Mouse (Mus musculus) granulocyte monocyte progenitor cell, adult 5-6 weeks (primary cell): ENCODE results near the gene Kdelc2. TPM values are rescaled to one million over a fixed set of nuclear protein-coding genes. Genes with fewer than 3 reads are reported as not detected.

Source experiments
- ATAC-seq: replicated peaks from 2 replicates; pipeline ENCODE4 v1.8.0; 2016; ENCODE audit warnings: mild to moderate bottlenecking, moderate TSS enrichment, inconsistent platforms; ENCODE audit not compliant: poor library complexity, severe bottlenecking
- total RNA-seq, 2 experiments: library from RNA; stranded (forward) in 1 of 2; stranded (reverse) in 1 of 2; fragments of 200-712, 200-1000 nt in 1 of 2; fragments of >200 nt in 1 of 2; fragmentation: Nextera tagmentation in 1 of 2; gene quantifications; 2 replicates each; pipeline ENCODE4 v1.2.3; 2014 to 2017

Kdelc2 gene
- 7.3 and 14.1 TPM in 2 replicates for total RNA-seq (2014; fragmentation: Nextera tagmentation)
- total RNA-seq (2017), result 11.4 and 12.2 TPM in 2 replicates

DNA sequence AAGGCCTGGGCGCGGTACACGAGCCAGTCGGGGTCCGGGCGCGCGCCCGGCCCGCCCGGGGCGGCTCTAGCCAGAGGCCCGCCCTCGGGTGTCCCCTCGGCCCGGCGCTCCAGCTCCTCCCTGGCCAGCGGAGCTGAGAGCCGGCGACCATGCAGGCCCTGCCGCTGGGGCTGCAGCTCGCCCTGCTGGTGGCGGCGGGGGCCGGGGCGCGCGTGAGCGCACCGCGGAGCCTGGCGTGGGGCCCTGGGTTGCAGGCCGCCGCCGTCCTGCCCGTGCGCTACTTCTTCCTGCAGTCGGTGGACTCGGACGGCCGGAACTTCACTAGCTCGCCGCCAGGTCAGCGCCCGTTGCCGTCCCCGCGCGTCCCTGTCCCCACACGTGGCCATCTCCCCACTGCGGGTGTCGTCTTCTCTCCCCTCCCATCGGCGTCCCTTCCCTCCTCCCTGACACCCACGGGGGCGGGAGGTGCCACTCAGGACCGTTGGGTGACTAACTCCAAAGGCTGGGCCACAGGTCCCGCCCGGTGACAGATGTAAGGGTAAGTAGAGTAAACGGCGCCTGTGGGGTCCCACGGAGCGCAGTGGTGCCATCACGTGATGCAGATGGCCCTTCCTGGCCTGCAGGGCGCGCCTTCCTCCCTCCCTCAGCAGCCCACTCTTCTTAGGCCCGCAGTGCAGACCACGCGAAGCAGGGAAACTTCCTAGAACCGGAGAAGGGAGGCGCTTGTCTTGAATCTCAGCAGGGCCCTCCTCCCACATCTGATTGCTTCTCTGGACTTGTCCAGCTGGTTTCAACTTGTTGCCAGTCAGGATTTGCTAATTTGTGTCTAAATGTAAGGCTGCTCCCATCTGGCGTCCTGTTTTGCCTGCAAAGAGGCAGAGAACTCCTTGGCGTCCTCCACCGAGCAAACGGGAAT lies at the start of gene Kdelc2:
TSS of gene Kdelc2 (plus strand) at position 75 of the 916 bp plus-strand sequence.
- peak; percentile 84 for ATAC-seq

DNA sequence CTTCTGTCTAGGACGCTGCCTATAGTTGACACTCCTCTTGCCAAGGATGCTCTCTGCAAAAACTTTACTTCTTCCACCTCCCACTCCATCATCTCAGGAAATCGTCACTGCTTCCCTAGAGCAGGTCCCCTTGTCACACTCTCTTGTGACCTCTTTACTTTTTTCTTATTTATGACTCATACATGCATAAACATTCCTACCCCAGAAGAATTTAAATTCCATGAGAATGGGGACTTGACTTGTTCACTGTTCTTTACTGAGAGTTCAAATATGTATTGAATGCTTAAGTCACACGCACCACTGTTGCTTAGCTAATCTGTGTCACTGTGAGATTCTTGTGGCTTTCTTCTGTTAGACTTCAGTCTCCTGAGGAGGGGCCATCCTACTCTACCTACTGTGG lies 48.7 kb upstream of the Kdelc2 start:
- ATAC-seq, result no peak

DNA sequence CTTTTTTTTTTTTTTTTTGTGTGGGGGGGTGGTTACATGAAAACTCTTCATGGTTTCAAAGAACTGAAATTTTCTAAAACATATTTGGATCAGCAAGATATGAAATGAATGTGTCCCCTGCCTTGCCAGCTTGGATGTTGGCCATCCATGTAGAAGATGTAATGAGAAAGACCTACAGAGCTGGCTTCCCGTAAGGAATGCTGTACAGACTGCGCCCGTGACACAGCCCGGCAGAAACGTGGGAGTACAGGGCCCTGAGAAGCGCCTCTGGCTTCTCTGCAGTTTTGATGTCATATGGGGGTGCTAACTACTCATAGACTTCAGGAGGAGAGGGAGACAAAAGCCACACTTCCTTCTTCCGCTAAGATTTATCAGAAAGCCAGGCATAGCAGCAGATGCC lies 44.2 kb upstream of the Kdelc2 start:
- no peak for ATAC-seq

DNA sequence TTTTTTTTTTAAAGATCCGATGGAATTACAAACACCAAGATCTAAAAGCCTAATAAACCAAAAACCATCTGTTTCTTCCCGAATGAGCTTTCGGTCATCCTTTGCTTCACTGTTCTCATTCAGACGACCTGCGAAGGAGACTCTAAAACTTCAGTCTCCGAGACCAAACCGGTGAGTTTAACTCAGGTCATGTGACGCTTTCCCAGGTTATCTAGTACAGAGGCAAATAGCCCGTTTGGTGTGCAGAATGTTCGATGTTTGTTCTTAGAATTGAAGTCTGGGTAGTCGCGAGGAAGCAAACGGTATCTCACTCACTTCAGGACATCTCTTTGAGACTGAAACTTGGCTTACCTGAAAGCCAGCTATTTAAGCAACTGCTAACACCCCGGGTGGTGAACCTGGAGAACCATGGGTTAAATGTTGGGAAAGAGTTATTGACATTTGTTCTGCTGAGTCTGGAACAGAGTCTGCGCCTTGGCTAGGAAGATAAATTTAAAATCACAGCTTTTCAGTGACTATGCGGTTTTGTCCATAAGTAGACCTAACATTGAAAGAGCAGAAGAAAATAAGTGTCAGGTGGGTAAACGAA lies 43.4 kb upstream of the Kdelc2 start:
- ATAC-seq, result no peak

DNA sequence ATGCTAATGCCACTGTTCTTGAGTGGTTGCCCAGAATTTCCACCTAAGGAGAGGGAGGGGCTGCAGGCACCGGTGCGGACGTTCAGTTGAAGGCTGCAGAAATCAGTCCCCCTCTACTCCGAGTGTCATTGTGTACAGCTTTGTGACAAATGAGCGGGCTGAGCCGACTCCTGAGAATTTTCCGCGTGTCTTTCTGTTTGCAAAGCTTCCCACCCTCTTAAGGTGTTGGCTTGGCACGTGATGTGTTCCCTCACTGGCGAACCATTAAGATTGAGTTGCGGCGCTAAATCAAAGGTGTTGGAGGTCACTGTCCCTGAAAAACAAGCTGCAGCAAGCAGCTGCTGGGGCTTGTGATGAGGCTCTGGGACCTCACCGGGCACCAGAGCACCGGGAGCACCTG lies 42.9 kb upstream of the Kdelc2 start:
- ATAC-seq, result no peak

DNA sequence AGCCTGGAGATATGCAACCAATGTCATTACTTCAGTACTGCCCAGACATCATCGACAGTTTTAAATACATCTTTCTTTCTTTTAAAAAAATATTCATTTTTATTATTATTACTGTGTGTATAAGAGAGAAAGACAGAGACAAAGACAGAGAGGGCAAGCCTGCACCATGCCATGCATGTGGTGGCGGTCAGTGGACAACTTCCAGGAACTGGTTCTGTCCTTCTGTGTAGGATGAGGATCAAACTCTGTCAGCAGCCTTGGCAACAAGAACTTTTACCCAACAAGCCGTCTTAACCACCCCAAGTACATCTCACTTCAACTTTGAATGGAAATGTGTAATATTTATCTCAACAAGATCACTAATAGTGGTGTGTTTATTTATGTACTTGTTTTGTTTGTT lies 41.8 kb upstream of the Kdelc2 start:
- ATAC-seq, result no peak

DNA sequence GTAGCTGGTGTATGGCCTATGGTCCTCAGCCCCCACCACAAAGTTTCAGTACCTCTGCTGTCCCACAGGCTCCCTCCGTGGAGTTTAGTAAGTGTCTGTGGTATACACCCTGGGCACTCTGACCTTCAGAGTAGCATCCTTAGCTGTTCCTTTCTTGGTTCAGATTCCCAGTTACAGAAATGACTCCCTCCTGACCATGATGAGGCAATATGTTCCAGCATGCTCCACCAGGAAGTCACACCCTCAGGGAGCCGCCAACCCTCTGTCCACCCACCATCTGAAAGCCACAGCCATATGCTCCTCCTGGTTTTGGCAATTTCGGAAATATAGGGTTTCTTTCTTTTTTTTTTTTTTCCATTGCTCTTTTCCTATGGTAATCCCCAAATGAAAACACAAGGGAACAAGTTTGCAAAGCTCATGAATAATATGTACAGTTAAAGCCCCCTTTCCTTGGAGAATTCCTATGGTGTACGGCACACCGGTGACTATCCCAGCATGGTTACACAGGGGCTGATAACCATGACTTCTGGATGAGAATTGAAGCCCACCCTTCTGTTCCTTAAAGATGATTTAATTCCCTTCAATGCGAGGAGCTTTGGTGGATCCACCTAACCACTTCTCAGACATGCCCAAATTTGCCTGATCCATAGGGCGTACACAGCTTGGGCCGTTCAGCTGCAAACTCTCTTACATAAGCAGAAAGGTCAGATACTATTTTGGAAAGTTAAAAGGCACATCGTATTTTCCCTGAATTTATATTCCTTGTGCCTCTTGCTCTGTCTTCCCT lies 39.0 kb upstream of the Kdelc2 start:
- no peak for ATAC-seq

DNA sequence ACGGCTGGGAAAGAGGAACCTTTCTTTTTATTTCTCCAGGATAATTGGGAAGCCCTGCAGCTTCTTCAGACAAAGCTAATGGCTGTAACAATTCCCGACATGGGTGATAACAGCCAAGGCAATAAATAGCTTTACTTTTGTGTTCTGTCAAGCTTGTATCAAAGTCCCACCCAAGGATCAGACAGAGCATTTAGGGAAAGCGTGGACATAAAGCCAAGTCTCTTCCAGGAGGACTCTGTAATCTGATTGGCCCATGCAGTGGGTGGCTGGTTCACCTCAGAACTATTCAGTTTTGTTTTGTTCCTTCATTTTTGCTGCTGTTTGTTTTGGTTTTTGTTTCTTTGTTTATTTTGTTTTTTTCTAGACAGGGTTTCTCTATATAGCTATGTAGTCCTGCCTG lies 38.1 kb upstream of the Kdelc2 start:
- no peak for ATAC-seq

DNA sequence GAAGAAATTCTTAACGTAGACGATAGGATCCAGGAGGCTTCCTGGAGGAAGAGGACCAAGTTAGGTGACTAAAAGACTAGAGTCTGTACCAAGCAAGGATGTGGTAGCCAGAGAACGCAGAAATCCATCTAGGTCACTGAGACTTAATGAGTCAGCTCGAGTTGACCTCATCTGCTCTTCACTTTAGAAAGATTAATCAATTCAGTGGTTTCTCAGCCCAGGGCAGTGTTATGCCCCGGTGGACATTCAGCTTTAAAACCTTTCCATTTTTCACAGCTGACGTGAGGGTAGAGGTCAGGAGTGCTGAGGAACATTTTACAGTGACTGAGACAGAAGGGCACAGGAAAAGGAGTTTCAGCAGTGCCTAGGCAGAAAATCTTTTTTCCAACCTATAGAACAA lies 37.4 kb upstream of the Kdelc2 start:
- ATAC-seq, result no peak

DNA sequence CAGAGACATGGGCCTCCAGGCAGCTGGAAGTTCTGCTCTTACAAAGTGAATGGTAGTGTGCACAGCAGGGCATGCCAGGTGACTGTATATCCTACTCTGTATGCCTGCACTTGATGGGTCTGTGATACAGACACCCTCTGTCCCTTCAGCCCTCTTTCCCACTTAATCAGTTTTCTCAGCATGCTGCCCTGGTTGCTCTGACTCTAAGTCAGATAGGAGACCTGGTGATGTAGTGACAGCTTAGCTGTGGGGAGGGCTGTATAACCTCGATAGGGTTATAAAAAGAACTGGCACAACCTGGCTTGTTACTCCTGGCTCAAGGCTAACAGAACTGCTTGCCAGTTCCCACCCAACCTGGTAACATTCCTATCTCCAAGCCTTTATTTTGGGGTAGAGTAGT lies 34.6 kb upstream of the Kdelc2 start:
- ATAC-seq, result no peak

DNA sequence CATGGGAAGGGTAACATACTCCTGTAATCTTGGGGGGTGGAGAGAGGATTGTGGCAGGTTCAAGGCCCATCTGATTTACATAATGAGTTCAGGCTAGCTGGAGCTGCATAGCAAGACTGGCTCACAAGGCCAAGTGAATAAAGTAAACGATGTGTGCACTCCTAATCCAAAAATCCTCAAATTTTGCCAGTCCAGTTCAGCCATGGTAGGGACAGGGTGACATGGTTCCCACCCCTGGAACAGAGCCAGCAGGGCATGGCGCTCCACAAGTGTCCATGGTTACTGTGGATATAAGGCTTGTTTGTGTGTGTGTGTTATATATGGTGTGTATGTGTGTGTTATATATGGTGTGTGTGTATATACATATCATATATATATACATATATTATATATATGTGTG lies 33.5 kb upstream of the Kdelc2 start:
- ATAC-seq, result no peak

DNA sequence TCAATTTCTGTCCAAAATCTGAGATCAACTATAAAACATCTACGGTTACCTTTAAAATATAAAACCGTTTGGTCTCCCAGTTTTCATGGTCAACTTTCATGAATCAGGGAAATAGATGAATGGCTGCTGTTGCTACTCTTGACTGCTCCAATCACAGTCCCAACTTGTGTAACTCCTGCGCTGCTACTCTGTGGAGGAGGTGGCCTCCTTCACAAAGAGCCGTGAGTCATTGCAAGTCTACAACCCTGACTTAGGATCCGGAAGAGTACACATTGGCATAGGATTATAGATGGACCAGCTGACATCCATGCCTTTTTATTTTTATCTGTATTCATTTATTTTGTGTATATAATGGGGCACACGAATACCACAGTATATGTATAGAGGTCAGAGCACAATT lies 31.9 kb upstream of the Kdelc2 start:
- no peak for ATAC-seq

DNA sequence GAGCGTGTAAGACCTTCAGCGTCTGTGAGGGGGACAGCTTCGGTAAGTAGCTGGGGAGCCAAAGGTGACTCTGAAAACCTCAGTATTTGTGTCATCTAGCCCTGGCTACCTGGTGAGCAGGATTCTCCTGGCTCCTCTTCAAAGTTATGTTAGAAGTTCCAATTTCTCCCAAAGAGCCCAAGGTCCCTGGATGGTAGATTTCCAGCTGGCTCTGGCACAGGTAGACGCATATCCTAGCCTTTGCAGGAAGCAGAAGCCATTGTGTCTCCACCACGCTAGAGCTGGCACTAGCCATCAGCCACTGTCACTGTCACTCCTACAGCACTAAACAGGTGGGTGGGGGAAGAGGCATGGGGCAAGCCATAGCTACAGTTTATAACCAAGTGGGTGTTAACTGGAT lies 30.7 kb upstream of the Kdelc2 start:
- ATAC-seq, result no peak

DNA sequence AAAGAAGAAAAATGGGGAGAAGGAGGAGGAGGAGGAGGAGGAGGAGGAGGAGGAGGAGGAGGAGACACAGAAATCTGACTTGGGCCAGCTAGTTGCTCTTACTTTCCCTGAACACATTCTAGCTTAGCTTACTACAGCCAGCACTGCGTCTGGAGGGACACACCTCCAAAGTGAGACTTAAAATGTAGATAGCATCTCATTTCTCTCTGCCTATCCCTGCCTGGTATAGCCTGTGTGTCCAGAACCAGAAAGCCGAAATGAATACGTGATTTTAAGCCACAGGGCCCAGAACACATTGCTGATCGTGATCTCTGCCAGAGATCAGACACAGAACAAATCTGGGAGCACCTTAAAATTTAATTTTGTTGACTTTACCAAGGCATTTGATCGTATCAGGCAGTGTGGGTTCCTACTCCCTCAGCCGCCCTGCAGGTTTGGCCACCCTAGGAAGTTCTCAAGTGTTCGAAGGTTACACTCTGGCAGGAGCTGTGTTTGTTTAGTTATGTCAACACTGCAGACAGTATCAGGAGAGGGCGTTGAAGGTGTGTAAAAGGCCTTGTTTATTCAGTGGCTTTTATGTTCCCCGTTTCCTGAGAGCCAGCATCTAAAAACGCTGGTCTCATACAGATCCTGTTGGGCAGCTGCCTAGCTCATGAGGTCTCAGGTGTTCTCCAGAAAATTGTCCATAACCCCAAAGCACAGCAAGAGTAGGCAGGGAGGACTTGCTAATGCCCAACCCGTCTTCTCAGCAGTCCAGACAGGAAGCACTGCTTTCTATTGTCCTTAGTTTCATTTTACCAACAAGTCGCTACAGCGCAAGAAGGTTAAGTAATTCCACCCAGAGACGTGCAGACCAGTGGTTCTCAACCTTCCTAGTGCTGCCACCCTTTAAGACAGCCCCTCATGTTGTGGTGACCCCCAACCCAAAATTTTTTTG lies 27.3 kb upstream of the Kdelc2 start:
- peak; percentile 67 for ATAC-seq

DNA sequence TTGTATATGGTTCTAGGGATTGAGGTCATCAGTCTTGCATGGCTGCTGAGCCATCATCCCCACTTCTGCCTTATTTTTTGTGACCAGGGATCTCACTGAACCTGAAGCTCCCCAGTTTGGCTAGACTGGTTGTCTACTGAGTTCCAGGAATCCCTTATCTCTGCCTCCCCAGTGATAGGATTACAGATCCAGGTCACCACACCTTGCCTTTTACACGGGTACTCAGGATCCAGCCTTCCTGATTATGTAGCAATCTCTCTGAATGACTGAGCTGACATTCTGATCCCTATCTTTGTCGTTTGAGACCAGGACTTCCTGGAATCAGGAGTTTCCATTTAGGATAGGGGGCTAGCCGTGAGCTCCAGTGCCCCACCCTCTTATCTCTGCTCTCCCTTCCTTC lies 12.5 kb upstream of the Kdelc2 start:
- ATAC-seq, result no peak

DNA sequence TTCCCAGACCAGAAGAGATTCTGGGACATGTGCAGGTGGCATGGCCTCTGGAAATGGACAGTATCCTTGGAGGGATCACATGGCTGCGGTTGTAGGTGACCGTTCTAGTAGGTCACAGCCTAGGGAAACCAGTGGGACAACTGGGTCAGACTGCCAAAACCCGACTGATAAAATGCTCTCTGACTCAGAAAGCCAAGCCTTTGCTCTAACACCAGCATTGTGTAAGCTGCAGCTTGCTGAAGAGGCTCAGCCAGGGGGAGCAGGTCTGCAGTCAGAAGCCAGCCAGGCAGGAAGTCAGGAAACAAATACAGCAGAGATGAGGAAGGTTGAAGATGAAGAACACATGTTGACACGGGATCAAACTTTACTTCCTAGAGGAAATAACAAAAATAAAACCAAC lies 7.9 kb upstream of the Kdelc2 start:
- no peak; the same call in 1 of the 2 replicates for ATAC-seq

DNA sequence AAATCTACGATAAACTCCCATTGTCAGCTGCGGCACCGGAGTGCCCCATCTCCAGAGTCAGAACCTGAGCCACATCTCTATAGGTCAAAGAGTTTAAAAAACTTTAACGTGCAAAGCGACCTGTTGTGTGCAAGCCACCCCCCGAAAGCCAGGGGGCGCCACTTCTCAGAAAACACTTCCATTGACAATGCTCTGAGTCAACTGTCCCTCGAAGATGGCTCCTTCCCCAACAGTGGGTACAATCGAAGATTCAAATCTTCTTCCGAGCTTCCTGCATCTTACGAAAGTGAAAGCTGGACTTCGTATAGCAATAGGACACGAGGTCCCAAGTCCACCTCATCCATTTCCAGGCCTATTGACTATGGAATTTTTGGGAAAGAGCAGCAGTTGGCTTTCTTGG lies 7.0 kb upstream of the Kdelc2 start:
- no peak; the same call in 1 of the 2 replicates for ATAC-seq

DNA sequence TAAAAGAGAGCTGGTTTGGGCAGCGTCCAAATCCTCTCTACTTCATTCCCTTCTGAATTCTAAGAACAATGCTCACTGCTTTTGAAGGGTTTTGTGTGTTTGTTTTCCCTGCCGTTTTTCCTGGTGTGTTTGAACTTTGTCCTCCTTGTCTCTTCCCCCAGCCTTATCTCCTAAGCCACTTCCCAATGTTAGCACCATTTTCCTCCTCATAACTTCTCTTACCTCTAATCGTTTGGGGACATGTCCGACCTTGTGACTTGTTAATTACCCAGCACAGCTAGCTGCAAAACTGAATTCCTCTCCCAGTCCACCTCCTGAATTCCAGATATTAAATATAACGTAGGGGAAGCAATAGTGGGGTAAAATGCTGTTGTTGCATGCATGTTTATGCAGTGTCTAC lies 6.2 kb upstream of the Kdelc2 start:
- ATAC-seq, result no peak

DNA sequence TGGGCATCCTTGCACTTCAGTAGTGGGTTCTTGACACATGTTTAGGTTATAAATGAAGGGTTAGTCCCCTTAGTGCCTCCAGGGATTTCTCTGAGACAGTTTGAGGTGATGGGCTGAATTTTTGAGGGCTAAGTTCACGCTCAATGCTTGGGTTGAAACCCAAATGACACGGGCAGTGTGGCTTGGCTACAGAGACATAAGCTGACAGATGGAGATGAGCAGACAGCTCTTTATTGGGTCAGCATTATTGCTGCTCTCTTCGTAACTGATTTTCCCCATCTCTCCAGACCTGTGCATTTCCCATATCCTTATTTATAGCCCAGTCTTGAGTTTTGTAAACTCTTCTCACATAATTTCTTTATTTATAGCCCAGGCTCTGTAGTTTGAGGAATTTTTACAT lies 5.7 kb upstream of the Kdelc2 start:
- ATAC-seq, result no peak

DNA sequence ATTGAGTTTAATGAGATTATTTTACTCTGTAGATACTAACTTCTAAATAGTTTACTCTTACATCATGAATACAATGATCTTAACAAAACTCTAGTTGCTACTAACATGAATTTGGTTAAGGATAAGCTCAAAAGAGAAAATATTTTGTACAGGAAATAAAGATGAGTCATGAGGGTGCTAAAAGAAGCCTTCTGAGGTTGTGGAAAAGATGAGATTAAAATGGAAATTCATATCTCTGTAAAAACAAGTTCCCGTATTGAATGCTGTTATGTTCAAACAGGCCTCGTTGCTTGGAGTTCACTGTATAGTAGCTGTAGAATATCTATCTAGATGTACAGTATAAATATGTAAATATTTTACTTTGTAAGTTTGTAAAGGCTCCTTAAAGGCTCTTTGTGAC lies 3.2 kb upstream of the Kdelc2 start:
- no peak for ATAC-seq
